Mouse (Mus musculus): ENCODE results near the gene BC147527.

GRCm38 (mm10) chr13:120320183-120320582, 20.0 kb downstream of the BC147527 start:
- TF ChIP-seq CTCF (IDR thresholded peaks at IDR 0.05; ENCODE audit: low read depth) (no peak), EP300 (optimal IDR thresholded peaks at IDR 0.05) (no peak)
